Mouse (Mus musculus): ENCODE data around the gene C1qb.

DNA sequence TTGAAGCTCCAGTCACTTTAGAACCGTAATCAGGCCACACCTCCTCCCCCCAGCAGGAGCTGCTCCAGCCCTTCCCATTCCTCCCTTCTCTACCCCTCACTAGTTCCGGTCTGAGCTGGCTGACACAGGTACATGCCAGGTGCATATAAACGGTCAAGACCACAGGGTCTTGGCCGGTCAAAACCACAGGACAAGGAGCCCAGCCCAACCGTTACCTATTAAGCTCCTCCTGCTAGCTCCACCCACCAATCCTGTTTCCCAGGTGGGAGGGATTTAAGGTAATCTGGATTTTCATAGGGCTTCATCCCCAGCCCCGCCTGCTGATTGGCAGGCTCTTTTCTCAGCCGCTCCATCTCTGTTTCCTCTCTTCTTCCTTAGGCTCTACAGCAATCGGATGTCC, 7.8 kb downstream of the C1qb start:
- no peak for TF ChIP-seq CTCF (IDR thresholded peaks at IDR 0.05)
- no peak for TF ChIP-seq EP300 (IDR thresholded peaks at IDR 0.05)

All from lung, postnatal 0 days (tissue).